Mouse (Mus musculus): ENCODE results near the gene Rgs9.
A peak's percentile ranks its signal among the peaks of the same experiment; 100 is the strongest.
"Not testable (repeated sequence)": the region's sequence is repeated elsewhere in the genome, so short reads cannot be mapped to it uniquely, and the experiment has no call there.

Rgs9 gene

DNA sequence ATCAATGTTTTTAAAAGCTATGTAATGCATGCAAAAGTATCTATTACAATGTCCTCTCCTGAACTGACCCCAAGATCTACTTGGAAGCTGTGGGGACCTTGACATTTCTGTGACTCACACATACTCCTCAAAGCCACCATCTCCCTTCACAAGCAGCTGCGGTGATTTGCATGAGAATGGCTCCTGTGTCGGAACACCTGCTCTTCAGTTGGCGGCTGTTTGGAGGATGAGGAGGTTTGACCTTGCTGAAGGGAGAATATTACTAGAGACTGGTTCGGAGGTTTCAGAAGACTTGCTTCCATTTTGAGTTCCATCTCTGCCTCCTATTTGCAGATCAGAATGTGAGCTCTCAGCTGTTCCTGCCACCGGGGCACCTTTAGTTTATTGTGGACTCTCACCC is 7.8 kb upstream of the Rgs9 start:
- no peak for DNase-seq (ENCODE audit: low spot score)

DNA sequence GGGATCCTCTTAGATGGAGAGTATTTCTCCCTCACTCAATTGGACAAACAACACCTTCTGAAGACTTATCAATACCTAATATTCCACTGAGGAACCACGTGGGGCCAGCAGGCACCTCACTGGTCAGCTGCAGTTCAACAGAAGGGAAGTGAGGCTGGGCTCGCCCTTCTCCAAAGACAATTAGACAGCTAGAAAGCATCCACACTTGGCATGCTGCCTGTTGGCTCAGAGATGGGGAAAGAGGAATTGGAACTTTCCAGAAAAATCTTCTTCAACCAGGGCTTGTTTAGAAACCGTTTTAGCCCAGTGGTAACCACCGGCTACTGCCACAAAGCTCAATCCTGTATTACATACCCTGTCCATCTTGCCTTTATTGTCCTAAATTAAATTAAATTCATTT is 4.4 kb upstream of the Rgs9 start:
- DNase-seq (ENCODE audit: low spot score), result peak; percentile 26

DNA sequence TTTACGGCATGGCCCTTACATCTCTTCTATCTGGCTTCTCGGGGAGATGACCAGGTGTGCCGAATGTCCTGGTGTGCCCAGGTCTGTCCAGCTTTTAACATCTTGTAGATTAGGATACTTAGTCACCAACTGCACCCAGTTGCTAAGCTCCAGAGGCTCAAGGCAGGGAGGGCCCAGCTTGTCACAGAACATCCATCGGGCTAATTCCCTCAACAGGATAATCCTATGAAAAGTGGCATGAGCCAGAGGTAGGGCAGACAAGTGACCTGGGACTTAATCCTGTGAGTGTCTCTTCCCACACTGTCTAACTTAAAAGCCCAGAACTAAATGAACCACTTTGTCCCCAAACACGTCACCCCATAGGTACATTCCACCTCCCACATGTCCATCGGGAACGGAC is 898 bp downstream of the Rgs9 start:
- DNase-seq (ENCODE audit: low spot score), result no peak

DNA sequence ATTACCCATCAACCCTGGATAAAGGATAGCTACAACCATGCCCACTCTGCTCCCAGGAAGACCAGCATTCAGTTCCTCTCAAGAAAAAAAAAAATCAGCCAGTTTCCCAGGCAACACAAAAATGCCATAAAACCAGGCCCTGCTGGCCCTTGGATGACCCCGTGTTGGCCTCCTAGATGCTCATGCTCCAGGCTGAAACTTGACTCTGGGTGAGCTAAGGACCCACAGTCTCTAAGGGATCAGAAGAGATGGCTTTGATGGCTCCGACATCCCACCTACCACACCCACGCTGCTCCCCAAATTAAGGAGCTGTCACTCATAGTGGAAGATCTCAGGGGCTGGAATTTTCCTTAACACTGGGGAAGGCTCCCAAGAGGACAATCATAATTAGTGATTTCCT is 5.9 kb downstream of the Rgs9 start:
- no peak for DNase-seq (ENCODE audit: low spot score)

DNA sequence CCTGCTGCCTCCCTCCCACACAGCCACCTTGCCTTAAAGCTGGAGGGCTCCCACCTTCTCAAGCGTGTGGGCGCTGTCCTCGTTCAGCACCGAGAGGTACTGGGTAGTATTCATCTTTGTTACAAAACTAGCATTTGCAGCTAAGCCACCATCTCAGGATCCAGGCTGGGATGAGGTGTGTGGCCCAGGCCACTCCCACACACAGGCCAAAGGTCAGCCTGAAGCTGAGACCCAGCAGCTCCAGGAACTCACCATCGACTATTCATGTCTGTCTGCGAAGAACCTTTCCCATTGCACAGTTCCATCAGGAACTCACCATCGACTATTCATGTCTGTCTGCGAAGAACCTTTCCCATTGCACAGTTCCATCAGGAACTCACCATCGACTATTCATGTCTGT is 8.6 kb downstream of the Rgs9 start:
- not testable (repeated sequence) for DNase-seq (ENCODE audit: low spot score)

DNA sequence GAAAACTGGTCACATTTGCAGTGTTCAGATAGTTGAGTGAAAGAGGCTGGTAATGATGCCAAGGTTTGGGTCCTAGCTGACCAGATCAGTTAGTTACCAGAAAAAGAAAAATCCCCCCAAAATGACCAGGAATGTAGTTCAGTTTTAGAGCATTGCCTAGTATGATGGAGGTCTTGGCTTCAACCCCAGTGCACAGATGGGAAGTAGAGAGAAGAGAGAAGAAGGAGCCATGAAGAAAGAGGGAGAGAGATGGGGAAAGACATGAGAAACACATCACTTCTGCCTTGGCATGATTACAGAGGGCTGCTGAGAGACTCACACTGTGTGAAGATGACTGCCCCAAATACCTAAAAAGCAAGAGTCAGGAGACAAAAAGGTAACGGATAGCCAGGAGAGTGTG is 13.1 kb downstream of the Rgs9 start:
- DNase-seq (ENCODE audit: low spot score), result no peak

DNA sequence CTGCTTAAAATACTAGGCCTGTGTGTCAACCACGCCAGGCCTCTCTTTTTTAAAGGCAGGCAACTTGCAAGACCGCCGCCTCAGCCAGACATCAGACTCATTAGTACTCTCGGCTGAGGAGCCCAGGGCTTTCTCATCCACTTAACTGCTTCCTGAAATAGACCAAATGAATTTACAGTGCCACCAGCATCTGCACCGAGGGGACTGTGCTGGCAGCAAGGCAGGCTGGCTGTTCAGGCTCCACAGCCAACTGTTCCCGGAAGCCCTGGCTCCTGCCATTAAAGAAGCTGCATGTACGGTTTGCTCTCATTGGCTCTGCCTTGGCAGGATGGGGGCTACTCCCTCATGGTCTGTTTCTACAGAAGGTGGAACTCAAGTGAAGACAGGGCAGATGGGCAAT is 19.7 kb downstream of the Rgs9 start:
- no peak for DNase-seq (ENCODE audit: low spot score)

DNA sequence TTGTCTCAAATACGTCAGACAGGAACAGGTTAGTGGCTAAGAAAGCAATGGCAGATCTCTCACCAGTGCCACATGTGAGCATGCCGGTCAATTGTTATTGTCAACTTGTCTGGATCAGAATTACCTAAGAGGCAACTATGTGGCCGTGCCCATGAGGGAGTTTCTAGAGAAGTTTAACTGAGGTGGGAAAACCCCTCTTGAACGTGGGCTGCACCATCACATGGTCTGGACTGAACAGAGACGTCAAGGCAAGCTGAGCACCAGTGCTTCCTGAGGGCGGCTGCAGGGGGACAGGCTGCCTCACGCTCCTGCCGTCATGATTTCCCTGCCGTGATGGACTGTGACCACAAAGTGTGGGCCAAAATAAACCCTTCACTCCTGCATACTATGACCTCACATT is 26.5 kb downstream of the Rgs9 start:
- DNase-seq (ENCODE audit: low spot score), result no peak

DNA sequence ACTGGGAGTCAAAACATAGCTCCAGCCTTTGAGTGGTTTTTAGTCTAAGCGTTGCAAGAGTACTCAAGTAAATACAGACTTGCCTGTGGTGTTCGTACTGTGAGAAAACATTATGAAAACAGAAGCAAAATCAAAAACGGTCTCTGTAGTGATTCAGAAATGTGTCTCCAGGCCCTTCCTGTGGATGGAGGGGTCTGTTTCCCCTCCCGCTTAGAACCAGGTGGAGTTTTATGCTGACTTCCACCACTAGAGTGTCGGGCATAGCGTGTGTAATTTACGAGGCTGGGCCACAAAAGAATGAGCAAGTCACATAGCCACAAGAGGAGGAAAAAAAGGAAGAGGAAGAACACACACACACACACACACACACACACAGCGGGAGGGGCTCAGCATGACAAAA is 27.6 kb downstream of the Rgs9 start:
- DNase-seq (ENCODE audit: low spot score), result no peak

DNA sequence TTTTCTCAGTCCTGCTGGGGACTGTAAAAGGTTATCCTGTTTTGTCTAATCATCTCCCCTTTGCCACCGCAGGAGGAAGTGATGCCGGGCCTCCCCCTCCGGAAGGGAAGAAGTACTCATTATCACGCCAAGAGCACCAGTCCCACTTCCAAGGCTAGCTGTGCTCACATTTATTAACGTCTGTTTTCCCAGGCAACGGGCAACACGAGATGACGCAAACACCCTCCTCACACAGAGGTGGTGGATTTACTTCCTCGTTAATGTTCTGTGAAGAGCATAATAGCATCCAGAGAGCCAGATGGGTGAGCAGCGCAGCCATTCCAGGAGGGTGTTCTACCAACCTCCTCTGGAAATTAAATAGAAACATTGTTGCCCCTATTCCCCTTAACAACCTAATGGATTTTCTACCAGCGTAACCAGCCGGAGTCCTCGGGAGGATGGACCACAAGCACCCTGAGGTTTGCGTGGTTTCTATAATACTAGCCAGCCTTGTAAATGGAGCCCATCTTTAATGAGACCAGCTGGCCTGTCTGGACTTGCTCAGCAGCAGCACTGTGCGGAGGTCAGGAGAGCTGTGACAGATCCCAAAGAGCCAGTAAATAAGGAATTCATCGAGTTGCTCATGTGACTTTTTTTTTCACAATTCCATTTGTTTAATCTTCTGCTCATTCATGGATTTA is 28.1 kb downstream of the Rgs9 start:
- no peak for DNase-seq (ENCODE audit: low spot score)

DNA sequence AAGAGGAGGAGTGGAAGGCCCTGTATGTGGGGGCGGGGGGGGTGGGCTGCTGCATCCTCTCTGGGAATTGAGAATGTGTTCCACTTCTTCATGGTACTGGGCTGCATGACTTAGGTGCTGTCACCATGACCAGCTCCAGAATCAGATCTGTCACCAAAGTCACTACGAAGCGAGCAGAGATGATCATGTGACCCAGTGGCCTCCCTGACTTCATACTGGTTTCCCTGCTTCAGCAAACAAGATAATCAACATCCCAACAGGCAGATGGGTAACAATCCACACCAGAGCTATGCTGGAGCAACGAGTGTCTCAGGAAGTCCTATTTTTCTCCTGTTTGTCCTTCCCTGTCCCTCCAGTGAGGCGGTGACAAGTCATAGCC is 28.7 kb downstream of the Rgs9 start:
- DNase-seq (ENCODE audit: low spot score), result no peak

DNA sequence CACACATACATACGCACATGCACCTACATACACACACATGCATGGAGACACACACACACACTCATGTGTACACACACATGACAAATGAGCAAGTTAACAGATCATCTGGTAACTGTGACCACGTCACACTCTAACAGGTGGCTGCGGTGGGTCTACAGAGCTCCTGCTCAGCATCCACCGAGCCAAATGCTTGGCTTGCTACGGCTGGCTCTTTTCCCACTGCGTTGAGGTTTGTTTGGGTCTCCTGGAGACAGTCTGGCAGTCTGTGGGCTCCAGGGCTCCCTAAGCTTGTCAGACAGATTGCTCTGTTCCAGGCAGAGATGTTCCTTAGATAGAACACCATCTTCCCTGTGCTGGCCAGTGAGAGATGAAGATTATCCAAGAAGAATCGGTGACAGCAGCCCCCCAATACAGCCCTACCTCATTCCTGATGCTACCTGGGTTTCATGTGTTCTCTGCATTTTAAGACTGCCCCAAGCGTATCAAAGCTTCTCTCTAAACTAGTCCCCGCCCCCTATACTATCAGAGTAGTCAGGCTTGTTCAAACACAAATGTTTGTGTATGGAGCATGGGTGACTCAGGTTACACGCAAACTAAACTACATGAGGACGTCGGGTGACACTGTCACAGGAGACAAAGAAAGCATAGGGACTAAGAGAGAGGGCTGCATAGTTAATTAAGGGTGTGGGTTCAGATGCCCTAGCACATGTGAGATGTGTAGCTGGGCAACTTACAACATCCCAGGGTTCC is 31.6 kb downstream of the Rgs9 start:
- DNase-seq (ENCODE audit: low spot score), result no peak

DNA sequence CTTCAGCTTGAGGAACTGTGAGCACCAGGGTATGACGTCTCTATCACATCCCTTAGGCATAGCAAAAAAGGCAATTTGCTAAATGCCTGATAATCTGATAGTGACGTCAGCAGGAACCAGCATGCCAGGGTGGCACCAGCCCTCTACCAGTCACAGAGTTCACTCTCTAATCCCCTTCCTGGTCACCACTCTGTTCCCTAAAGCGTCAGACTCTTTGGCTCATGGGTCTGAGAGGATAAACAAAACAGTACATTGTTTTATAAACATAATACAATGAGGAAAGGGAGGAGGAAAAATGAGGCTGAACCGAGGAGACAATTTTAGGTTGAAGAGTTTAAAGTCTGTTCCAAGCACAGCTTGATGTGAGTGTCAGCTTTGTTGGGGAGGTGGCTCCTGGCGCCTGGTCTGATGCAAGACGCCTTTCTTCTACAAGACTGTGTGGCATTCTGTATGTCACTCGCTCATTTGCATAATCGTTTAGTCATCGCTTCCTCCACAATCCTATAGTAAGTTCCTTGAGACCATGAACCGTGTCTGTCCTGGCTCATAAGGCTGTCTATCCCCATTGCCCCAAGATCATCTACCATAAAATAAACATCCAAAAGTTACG is 33.7 kb downstream of the Rgs9 start:
- DNase-seq (ENCODE audit: low spot score), result no peak

DNA sequence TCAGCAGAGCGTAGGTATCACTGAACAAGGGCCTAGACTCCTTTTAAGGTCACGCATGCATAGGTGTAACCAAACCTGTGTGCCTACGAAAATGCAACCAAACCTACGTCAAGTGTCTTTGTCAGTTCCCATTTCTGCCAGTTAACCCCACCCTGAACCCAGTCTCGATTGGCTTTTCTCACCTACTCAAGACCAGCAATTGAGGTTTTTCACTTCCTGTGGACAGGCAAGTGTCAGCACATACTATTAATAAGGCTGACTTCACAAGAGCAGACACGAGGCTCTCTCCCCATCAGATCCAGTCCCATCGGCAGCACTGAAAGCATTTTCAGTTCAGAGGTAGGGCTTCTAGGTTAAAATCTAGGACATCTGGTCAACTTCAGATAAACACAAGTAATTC is 37.4 kb downstream of the Rgs9 start:
- DNase-seq (ENCODE audit: low spot score), result no peak

DNA sequence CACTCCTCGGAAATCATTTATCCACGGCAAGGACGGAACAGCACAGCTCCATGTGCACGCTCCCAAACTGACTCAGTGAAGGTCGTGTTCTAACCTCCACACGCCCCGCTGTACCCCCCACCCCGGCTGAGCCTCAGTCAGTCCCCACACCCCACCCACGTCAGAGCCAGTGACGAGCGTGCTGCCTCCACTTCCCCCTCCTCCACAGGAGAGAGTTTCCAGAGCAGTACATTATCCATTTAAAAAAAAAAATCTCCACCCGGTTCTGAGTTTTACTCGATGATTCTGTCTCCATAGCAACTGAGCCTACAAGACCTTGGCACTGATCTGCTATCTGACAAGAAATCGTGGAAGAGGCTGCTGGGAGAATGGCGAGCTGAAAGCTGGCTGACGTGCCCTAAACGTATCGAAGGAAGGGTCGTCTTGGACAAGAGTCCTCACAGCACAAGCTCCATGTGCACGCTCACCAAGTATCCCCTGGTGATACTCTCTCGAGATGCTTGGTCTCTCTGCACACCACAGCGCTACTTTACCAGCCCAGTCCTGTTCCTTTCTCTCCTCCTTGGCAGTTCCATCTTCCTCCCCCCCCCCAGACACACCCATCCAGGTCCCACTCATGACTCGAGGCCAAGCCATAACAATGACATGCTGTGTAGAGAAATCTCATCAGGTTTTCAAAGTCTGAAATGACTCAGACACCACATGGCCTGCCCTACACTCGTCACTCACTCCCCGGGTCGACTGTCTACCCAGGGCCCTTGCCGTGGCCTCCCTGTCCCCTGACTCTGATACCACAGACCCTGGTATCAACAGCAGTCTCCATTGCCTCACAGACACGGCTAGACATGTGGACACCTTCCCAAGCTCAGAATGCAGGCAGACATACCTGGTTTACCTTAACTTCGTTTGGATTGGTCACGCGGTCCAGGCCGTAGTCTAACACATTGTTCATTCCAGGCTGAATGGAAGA is 38.7 kb downstream of the Rgs9 start:
- DNase-seq (ENCODE audit: low spot score), result no peak

DNA sequence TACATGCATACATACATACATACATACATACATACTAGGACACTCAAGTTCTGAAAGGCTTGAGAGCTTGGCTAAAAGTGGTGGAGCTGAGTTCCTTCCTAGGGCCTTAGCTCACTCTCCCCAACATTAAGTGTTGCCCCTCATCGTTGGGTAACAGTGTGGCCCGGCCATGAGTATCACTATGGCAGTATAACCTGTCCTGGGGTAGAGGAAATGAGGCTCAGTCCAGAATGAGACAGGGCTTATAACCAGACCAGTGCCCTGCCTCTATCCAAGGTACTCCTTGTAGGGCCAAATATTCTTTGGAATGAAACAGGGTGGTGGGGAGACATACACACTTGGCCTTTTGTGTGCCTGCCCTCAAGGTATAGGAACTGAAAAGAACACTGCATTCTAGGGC is 40.1 kb downstream of the Rgs9 start:
- no peak for DNase-seq (ENCODE audit: low spot score)

DNA sequence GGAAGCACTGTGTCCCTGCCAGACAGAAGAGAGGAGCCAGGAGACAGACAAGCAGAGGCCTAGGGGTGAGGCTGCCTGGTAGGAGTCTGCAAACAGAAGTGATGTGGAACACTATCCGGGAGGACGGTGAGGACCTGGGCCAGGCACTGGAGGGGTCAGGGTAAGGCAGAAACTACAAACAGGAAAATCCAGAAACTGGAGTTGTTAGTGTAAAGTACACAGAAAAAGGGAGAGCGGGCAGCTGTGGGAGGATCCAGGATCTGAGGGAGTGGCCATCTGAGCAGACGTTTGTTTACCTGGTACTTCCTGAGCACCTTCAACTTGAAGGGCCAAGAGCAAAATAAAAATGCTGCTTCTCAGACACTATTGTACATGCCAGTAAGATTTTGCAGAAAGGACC is 42.9 kb downstream of the Rgs9 start:
- DNase-seq (ENCODE audit: low spot score), result no peak

DNA sequence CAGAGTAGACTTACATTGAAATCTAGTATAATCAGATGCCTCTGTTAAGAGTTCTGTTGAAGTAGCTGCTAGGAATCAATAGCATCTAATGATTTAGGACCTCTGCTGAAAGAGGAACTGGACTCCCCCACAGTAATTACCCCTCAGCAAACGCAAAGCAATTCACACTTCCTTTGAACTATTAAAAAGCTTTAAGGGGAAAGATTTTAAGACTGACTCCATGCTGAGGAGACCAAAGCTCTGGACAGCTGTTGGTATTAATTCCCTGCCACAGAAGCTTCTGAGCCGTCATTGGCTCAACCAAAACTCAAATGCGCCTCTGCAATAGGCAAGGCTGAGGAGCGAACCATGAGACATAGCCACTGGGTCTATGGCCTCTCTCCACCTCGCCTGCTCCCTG is 45.4 kb downstream of the Rgs9 start:
- DNase-seq (ENCODE audit: low spot score), result no peak

DNA sequence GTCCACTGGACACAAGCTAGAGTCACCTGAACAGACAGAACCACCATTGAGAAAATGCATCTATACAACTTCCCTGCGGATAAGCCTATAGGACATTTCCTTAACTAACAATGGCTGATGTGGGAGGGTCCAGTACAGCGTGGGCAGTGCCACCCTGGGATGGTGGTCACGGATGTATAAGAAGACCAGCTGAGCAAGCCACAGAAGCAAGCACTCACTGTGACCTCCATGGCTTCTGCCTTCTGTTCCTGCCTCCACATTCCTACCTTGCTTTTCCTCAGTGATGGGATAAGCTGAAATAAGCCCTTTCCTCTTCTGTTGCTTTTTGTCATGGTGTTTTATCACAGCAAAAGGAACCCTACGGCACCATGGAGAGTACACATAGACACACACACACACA is 47.4 kb downstream of the Rgs9 start:
- DNase-seq (ENCODE audit: low spot score), result no peak

DNA sequence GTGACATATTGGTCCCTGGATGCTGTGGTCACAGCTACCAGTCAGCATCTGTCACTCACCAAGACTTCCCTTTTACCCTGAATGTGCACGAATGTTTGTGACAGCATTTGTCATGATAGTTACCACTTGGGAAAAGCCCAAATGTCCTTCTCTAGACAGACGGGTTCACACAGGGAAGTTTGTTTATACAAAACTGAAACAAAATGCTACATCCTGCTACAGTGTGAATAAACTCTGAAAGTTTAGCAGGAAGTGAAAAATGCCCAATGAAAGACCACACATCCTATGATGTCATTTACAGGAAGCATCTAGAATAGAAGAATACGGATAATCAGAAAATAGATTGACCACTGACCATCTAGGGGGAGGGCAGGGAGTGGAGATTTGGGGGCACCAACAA is 51.0 kb downstream of the Rgs9 start:
- DNase-seq (ENCODE audit: low spot score), result no peak

DNA sequence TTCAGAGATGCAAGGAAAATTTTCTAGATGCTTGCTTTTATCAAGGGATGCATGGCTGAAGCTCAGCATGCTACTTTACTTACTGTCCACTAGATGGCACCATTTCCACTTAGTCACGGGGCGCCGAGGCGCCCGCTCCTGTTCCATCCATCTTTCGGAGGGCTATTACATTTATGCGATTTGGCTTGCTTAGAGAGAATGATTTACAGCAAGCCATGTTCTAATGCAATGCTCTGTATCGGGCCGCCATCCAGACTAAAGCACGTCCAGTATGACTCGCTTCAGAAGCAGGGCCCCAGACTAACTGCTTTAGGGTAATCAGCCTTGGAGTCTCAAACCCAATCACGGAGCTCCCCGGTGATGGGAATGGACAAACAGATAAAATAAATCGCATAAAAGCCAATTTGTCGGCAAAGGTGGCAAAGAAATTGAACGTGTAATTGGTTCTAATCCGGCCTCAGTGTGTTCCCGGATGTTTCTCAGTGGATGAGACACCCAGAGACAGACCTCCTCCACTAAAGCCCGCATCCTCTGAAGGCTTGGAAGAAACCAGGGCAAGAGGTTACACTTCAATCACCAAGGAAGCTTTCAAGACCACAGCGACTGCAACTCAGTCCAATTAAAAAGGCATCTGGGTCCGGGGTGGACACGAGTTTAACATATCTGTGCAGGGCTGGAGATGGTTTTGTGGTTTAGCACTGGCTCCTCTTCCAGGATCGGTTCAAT is 53.1 kb downstream of the Rgs9 start:
- peak; percentile 61 for DNase-seq (ENCODE audit: low spot score)

DNA sequence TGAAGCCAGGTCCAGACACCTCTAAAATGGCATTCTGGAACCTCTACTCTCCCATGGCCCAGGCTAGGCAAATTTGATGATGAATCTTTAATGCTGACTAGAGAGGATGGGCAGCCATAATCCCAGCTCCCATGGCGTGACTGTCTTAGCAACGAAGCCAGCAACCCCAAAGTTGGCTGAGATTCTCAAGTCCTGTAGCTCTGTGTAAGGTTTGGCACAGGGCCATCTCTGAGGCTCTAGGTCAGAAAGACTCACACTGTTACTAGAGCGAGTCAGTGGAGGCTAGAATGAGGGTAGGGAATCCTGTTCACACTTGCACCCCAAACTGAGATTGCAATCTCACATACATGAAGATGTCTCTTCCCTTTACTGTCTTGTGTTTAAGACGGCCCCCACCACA is 57.8 kb downstream of the Rgs9 start:
- DNase-seq (ENCODE audit: low spot score), result peak; percentile 12

Data from adipocyte (in vitro differentiated cells).